Mouse (Mus musculus): ENCODE measurements around the gene Kmt2e. TPM values are rescaled to one million over a fixed set of nuclear protein-coding genes. Genes with fewer than 3 reads are reported as not detected.

Gene Kmt2e
- polyA plus RNA-seq, 1 experiment from 2014 or later, result 34.3 TPM

- no peaks in the 10 kb centered on the region for H3K4me1 ChIP-seq (replicated peaks)
- H3K36me3 ChIP-seq (replicated peaks), result no peaks in the 10 kb centered on the region
- ATAC-seq (ENCODE audit: insufficient read depth), result no peak
- H3K9ac ChIP-seq, result no peak overlapping the region
- no peak overlapping the region for H3K4me2 ChIP-seq
- WGBS (ENCODE audit: insufficient replicate concordance), result 53% methylated on average over 3 of the region's 3 CpGs
- no peaks in the 10 kb centered on the region for H3K27me3 ChIP-seq
- no peaks in the 10 kb centered on the region for H3K9me3 ChIP-seq (replicated peaks)
- H3K27ac ChIP-seq (replicated peaks), result no peak overlapping the region
- no peak overlapping the region for H3K4me3 ChIP-seq (replicated peaks)
These were observed 38.5 kb upstream of the Kmt2e start for GRCm38 (mm10) chr5:23395721-23396120.

GRCm38 (mm10) chr5:23396756-23397155, 37.5 kb upstream of the Kmt2e start:
- Histone ChIP-seq H3K9ac (no peak overlapping the region), H3K27me3 (no peaks in the 10 kb centered on the region), H3K4me1 (replicated peaks) (no peaks in the 10 kb centered on the region), H3K9me3 (replicated peaks) (no peaks in the 10 kb centered on the region), H3K27ac (replicated peaks) (no peak overlapping the region), H3K4me2 (no peak overlapping the region), H3K4me3 (replicated peaks) (no peak overlapping the region), H3K36me3 (replicated peaks) (0 out of 2 replicates have a peak, but pooled peaks cover 9% of the 10 kb centered on the region)
- WGBS (ENCODE audit: insufficient replicate concordance), result 65% methylated on average over 3 of the region's 3 CpGs
- no peak for ATAC-seq (ENCODE audit: insufficient read depth)

GRCm38 (mm10) chr5:23400156-23400555, 34.1 kb upstream of the Kmt2e start:
- Histone ChIP-seq H3K27me3 (no peaks in the 10 kb centered on the region), H3K9ac (no peak overlapping the region), H3K4me2 (no peak overlapping the region), H3K9me3 (replicated peaks) (no peaks in the 10 kb centered on the region), H3K4me3 (replicated peaks) (no peak overlapping the region), H3K27ac (replicated peaks) (no peak overlapping the region), H3K36me3 (replicated peaks) (0 out of 2 replicates have a peak, but pooled peaks cover 9% of the 10 kb centered on the region), H3K4me1 (replicated peaks) (no peaks in the 10 kb centered on the region)
- no peak for ATAC-seq (ENCODE audit: insufficient read depth)
- 82% methylated on average over 3 of the region's 3 CpGs for WGBS (ENCODE audit: insufficient replicate concordance)

- no peak overlapping the region for H3K4me3 ChIP-seq (replicated peaks)
- no peaks in the 10 kb centered on the region for H3K27me3 ChIP-seq
- ATAC-seq (ENCODE audit: insufficient read depth), result no peak
- 66% methylated on average over 3 of the region's 3 CpGs for WGBS (ENCODE audit: insufficient replicate concordance)
- no peak overlapping the region for H3K4me2 ChIP-seq
- no peaks in the 10 kb centered on the region for H3K4me1 ChIP-seq (replicated peaks)
- H3K9me3 ChIP-seq (replicated peaks), result no peaks in the 10 kb centered on the region
- H3K36me3 ChIP-seq (replicated peaks), result 0 out of 2 replicates have a peak, but pooled peaks cover 9% of the 10 kb centered on the region
- no peak overlapping the region for H3K27ac ChIP-seq (replicated peaks)
- no peak overlapping the region for H3K9ac ChIP-seq
These were observed 33.4 kb upstream of the Kmt2e start for GRCm38 (mm10) chr5:23400868-23401267.

- Histone ChIP-seq H3K9me3 (replicated peaks) (no peaks in the 10 kb centered on the region), H3K36me3 (replicated peaks) (0 out of 2 replicates have a peak, but pooled peaks cover 9% of the 10 kb centered on the region), H3K9ac (no peak overlapping the region), H3K27ac (replicated peaks) (no peak overlapping the region), H3K4me3 (replicated peaks) (no peak overlapping the region), H3K27me3 (no peaks in the 10 kb centered on the region), H3K4me1 (replicated peaks) (no peaks in the 10 kb centered on the region), H3K4me2 (no peak overlapping the region)
- 79% methylated on average over 9 of the region's 9 CpGs for WGBS (ENCODE audit: insufficient replicate concordance)
- ATAC-seq (ENCODE audit: insufficient read depth), result no peak
These were observed 32.9 kb upstream of the Kmt2e start for GRCm38 (mm10) chr5:23401368-23401767.

GRCm38 (mm10) chr5:23401999-23402398, 32.2 kb upstream of the Kmt2e start:
- 30% methylated on average over 2 of the region's 2 CpGs for WGBS (ENCODE audit: insufficient replicate concordance)
- no peak overlapping the region for H3K27ac ChIP-seq (replicated peaks)

GRCm38 (mm10) chr5:23403161-23403560, 31.1 kb upstream of the Kmt2e start:
- 0 out of 2 replicates have a peak, but pooled peaks cover 9% of the 10 kb centered on the region for H3K36me3 ChIP-seq (replicated peaks)
- H3K27me3 ChIP-seq, result no peaks in the 10 kb centered on the region
- no peak overlapping the region for H3K9ac ChIP-seq
- H3K4me3 ChIP-seq (replicated peaks), result no peak overlapping the region
- no peaks in the 10 kb centered on the region for H3K4me1 ChIP-seq (replicated peaks)
- no peak for ATAC-seq (ENCODE audit: insufficient read depth)
- H3K9me3 ChIP-seq (replicated peaks), result no peaks in the 10 kb centered on the region
- no peak overlapping the region for H3K27ac ChIP-seq (replicated peaks)
- WGBS (ENCODE audit: insufficient replicate concordance), result 71% methylated on average over 11 of the region's 11 CpGs
- no peak overlapping the region for H3K4me2 ChIP-seq

More at GRCm38 (mm10) chr5:23401999-23402398, 32.2 kb upstream of the Kmt2e start:
- H3K27me3 ChIP-seq, result no peaks in the 10 kb centered on the region
- 0 out of 2 replicates have a peak, but pooled peaks cover 9% of the 10 kb centered on the region for H3K36me3 ChIP-seq (replicated peaks)
- no peak for ATAC-seq (ENCODE audit: insufficient read depth)
- H3K4me3 ChIP-seq (replicated peaks), result no peak overlapping the region
- no peak overlapping the region for H3K4me2 ChIP-seq
- H3K9me3 ChIP-seq (replicated peaks), result no peaks in the 10 kb centered on the region
- H3K4me1 ChIP-seq (replicated peaks), result no peaks in the 10 kb centered on the region
- no peak overlapping the region for H3K9ac ChIP-seq

- no peak overlapping the region for H3K4me3 ChIP-seq (replicated peaks)
- no peak for ATAC-seq (ENCODE audit: insufficient read depth)
- H3K27me3 ChIP-seq, result no peaks in the 10 kb centered on the region
- peaks cover 17% of the 10 kb centered on the region for H3K36me3 ChIP-seq (replicated peaks)
- WGBS (ENCODE audit: insufficient replicate concordance), result 83% methylated on average over 12 of the region's 12 CpGs
- peaks cover 8% of the 10 kb centered on the region; the same call in 1 of the 2 replicates for H3K4me1 ChIP-seq (replicated peaks)
- no peaks in the 10 kb centered on the region for H3K9me3 ChIP-seq (replicated peaks)
- no peak overlapping the region for H3K9ac ChIP-seq
- H3K27ac ChIP-seq (replicated peaks), result no peak overlapping the region
- no peak overlapping the region for H3K4me2 ChIP-seq
These were observed 28.4 kb upstream of the Kmt2e start for GRCm38 (mm10) chr5:23405666-23406404.

- Histone ChIP-seq H3K9me3 (replicated peaks) (no peaks in the 10 kb centered on the region), H3K27ac (replicated peaks) (no peak overlapping the region), H3K4me2 (no peak overlapping the region), H3K27me3 (no peaks in the 10 kb centered on the region), H3K4me1 (replicated peaks) (peaks cover 13% of the 10 kb centered on the region), H3K4me3 (replicated peaks) (no peak overlapping the region), H3K36me3 (replicated peaks) (peaks cover 12% of the 10 kb centered on the region), H3K9ac (no peak overlapping the region)
- ATAC-seq (ENCODE audit: insufficient read depth), result no peak
- 66% methylated on average over 4 of the region's 4 CpGs for WGBS (ENCODE audit: insufficient replicate concordance)
These were observed 27.9 kb upstream of the Kmt2e start for GRCm38 (mm10) chr5:23406405-23406745.

- no peak overlapping the region for H3K4me2 ChIP-seq
- no peak overlapping the region for H3K9ac ChIP-seq
- H3K4me1 ChIP-seq (replicated peaks), result peaks cover 29% of the 10 kb centered on the region
- H3K27me3 ChIP-seq, result no peaks in the 10 kb centered on the region
- 62% methylated on average over 5 of the region's 5 CpGs for WGBS (ENCODE audit: insufficient replicate concordance)
- H3K27ac ChIP-seq (replicated peaks), result no peak overlapping the region
- H3K4me3 ChIP-seq (replicated peaks), result no peak overlapping the region
- H3K9me3 ChIP-seq (replicated peaks), result no peaks in the 10 kb centered on the region
- ATAC-seq (ENCODE audit: insufficient read depth), result no peak
- peaks cover 19% of the 10 kb centered on the region for H3K36me3 ChIP-seq (replicated peaks)
These were observed 26.1 kb upstream of the Kmt2e start for GRCm38 (mm10) chr5:23408106-23408505.

- Histone ChIP-seq H3K9me3 (replicated peaks) (no peaks in the 10 kb centered on the region), H3K4me3 (replicated peaks) (no peak overlapping the region), H3K27ac (replicated peaks) (no peak overlapping the region), H3K4me2 (no peak overlapping the region; the same call in 1 of the 2 replicates), H3K36me3 (replicated peaks) (peaks cover 19% of the 10 kb centered on the region), H3K9ac (no peak overlapping the region), H3K4me1 (replicated peaks) (peaks cover 50% of the 10 kb centered on the region), H3K27me3 (no peaks in the 10 kb centered on the region)
- no peak for ATAC-seq (ENCODE audit: insufficient read depth)
- WGBS (ENCODE audit: insufficient replicate concordance), result 36% methylated on average over 9 of the region's 9 CpGs
These were observed 24.1 kb upstream of the Kmt2e start for GRCm38 (mm10) chr5:23410040-23410717.
